Mouse (Mus musculus) E14TG2a.4 (cell line): ENCODE measurements around the gene Fgfr3.

Experiments used
- H3K27me3 ChIP-seq: 2 replicates; pipeline ENCODE4 v1.6.1; 2014; ENCODE audit warnings: low read length, control low read depth; ENCODE audit not compliant: insufficient read depth
- H3K36me3 ChIP-seq: 2 replicates; pipeline ENCODE4 v1.6.1; 2014; ENCODE audit warnings: low read length, control low read depth; ENCODE audit not compliant: insufficient read depth
- H3K4me1 ChIP-seq: replicated peaks from 2 replicates; pipeline ENCODE4 v1.6.1; 2014; ENCODE audit warnings: low read depth, low read length, control low read depth
- H3K4me3 ChIP-seq: replicated peaks from 2 replicates; pipeline ENCODE4 v1.5.1; 2014; ENCODE audit warnings: mild to moderate bottlenecking, low read length
- H3K9me3 ChIP-seq: 2 replicates; pipeline ENCODE4 v1.6.1; 2014; ENCODE audit warnings: low read length, control low read depth
- CTCF ChIP-seq: conservative IDR thresholded peaks from 2 replicates; pipeline ENCODE4 v1.5.1; 2014; ENCODE audit warnings: low read length
- NANOG ChIP-seq: IDR thresholded peaks from 2 replicates; pipeline ENCODE4 v1.6.1; 2014; ENCODE audit warnings: borderline replicate concordance, low read length, mixed read lengths
- POU5F1 ChIP-seq: IDR thresholded peaks from 2 replicates; pipeline ENCODE4 v1.6.1; 2014; ENCODE audit warnings: low read length, borderline replicate concordance

Fgfr3 gene

GRCm38 (mm10) chr5:33720852-33721490 lies 503 bp upstream of the Fgfr3 start:
- Histone ChIP-seq H3K4me3 (peak overlapping the region; percentile 78), H3K36me3 (no peaks in the 10 kb centered on the region), H3K9me3 (no peaks in the 10 kb centered on the region), H3K27me3 (peaks cover 93% of the 10 kb centered on the region), H3K4me1 (peaks cover 45% of the 10 kb centered on the region)
- no peak for TF ChIP-seq NANOG
- no peak for TF ChIP-seq POU5F1
- TF ChIP-seq CTCF, result no peak

- Histone ChIP-seq H3K4me3 (peak overlapping the region; percentile 78), H3K36me3 (no peaks in the 10 kb centered on the region), H3K4me1 (peaks cover 33% of the 10 kb centered on the region), H3K9me3 (no peaks in the 10 kb centered on the region), H3K27me3 (peaks cover 95% of the 10 kb centered on the region)
- TF ChIP-seq POU5F1 (no peak), NANOG (no peak), CTCF (no peak)
Measured at GRCm38 (mm10) chr5:33722266-33723018, 968 bp downstream of the Fgfr3 start.

GRCm38 (mm10) chr5:33723019-33723640 lies 1.7 kb downstream of the Fgfr3 start:
- no peaks in the 10 kb centered on the region for H3K36me3 ChIP-seq
- H3K4me3 ChIP-seq, result peak overlapping the region; percentile 78
- TF ChIP-seq NANOG (no peak), POU5F1 (no peak), CTCF (no peak)
- no peaks in the 10 kb centered on the region for H3K9me3 ChIP-seq
- H3K4me1 ChIP-seq, result peaks cover 31% of the 10 kb centered on the region
- H3K27me3 ChIP-seq, result peaks cover 99% of the 10 kb centered on the region

- Histone ChIP-seq H3K9me3 (no peaks in the 10 kb centered on the region), H3K4me3 (peak overlapping the region; percentile 78), H3K27me3 (peaks cover 99% of the 10 kb centered on the region), H3K36me3 (no peaks in the 10 kb centered on the region), H3K4me1 (peaks cover 26% of the 10 kb centered on the region)
- TF ChIP-seq POU5F1 (no peak), CTCF (no peak), NANOG (no peak)
Measured at GRCm38 (mm10) chr5:33723641-33724465, 2.4 kb downstream of the Fgfr3 start.

GRCm38 (mm10) chr5:33726081-33726647 lies 4.7 kb downstream of the Fgfr3 start:
- Histone ChIP-seq H3K4me1 (peaks cover 29% of the 10 kb centered on the region), H3K36me3 (no peaks in the 10 kb centered on the region), H3K27me3 (peaks cover 100% of the 10 kb centered on the region), H3K4me3 (no peak overlapping the region), H3K9me3 (no peaks in the 10 kb centered on the region)
- TF ChIP-seq POU5F1, result no peak
- no peak for TF ChIP-seq NANOG
- TF ChIP-seq CTCF, result no peak

GRCm38 (mm10) chr5:33726891-33727290 lies 5.4 kb downstream of the Fgfr3 start:
- no peak overlapping the region for H3K4me3 ChIP-seq
- no peaks in the 10 kb centered on the region for H3K9me3 ChIP-seq
- TF ChIP-seq POU5F1 (no peak), CTCF (no peak), NANOG (no peak)
- peaks cover 34% of the 10 kb centered on the region for H3K4me1 ChIP-seq
- no peaks in the 10 kb centered on the region for H3K36me3 ChIP-seq
- peaks cover 100% of the 10 kb centered on the region for H3K27me3 ChIP-seq

GRCm38 (mm10) chr5:33728841-33729240 lies 7.4 kb downstream of the Fgfr3 start:
- Histone ChIP-seq H3K27me3 (peaks cover 99% of the 10 kb centered on the region), H3K4me3 (no peak overlapping the region), H3K4me1 (peaks cover 34% of the 10 kb centered on the region), H3K36me3 (0 out of 2 replicates have a peak, but pooled peaks cover 4% of the 10 kb centered on the region), H3K9me3 (no peaks in the 10 kb centered on the region)
- TF ChIP-seq CTCF (no peak), NANOG (no peak), POU5F1 (no peak)

- Histone ChIP-seq H3K4me1 (peaks cover 29% of the 10 kb centered on the region), H3K36me3 (0 out of 2 replicates have a peak, but pooled peaks cover 4% of the 10 kb centered on the region), H3K4me3 (peak overlapping the region; percentile 60; the same call in 1 of the 2 replicates), H3K9me3 (no peaks in the 10 kb centered on the region), H3K27me3 (peaks cover 98% of the 10 kb centered on the region)
- TF ChIP-seq CTCF (no peak), NANOG (no peak), POU5F1 (no peak)
Measured at GRCm38 (mm10) chr5:33730516-33730915, 9.0 kb downstream of the Fgfr3 start.
